In genomic region chr5:72453690-72454089, GRCm38 (mm10) we compare ENCODE assay signal across 17 mouse cellular contexts. TPM values are rescaled to one million over a fixed set of nuclear protein-coding genes. Genes with fewer than 3 reads are reported as not detected.
DNase-seq lines count a peak whose midpoint lies in the region; ATAC-seq lines count a peak whose summit lies in the region.
"Had no signal": no experiment of that assay in that cellular context is flagged by ENCODE, and none has a peak within 500 bp of the region (broad histone marks: within the 10 kb centered on the region; RNA-seq: fewer than 3 reads in every experiment).

No protein-coding gene starts in this region.

- no peaks in the 10 kb centered on the region for H3K27me3 ChIP-seq in heart, embryonic 15.5 days
- H3K27me3 ChIP-seq: embryonic facial prominence, embryonic 13.5 days; kidney, embryonic 15.5 days had no signal

- 0 out of 2 replicates have a peak, but pooled peaks cover 2% of the 10 kb centered on the region for H3K4me1 ChIP-seq in heart, embryonic 15.5 days (replicated peaks)
- H3K4me1 ChIP-seq: kidney, embryonic 15.5 days had no signal

- WGBS in heart, embryonic 15.5 days: 32% methylated on average over 2 of the region's 2 CpGs

- no peak overlapping the region for H3K4me3 ChIP-seq in heart, embryonic 15.5 days
- H3K4me3 ChIP-seq: embryonic facial prominence, embryonic 13.5 days; kidney, embryonic 15.5 days; layer of hippocampus, adult 2 months had no signal

- H3K9ac ChIP-seq in heart, embryonic 15.5 days: no peak overlapping the region
- H3K9ac ChIP-seq: embryonic facial prominence, embryonic 13.5 days; kidney, embryonic 15.5 days; lung, embryonic 14.5 days had no signal

- no peaks in the 10 kb centered on the region for H3K36me3 ChIP-seq in heart, embryonic 15.5 days
- H3K36me3 ChIP-seq: embryonic facial prominence, embryonic 13.5 days; kidney, embryonic 15.5 days had no signal

- peak overlapping the region; percentile 18 for H3K27ac ChIP-seq in heart, embryonic 15.5 days
- H3K27ac ChIP-seq: embryonic facial prominence, embryonic 13.5 days; kidney, embryonic 15.5 days; layer of hippocampus, adult 2 months; macrophage had no signal

- no peak for DNase-seq in heart, postnatal 25 days (ENCODE audit: low spot score)
- DNase-seq in adipocyte (ENCODE audit: low spot score): peak; percentile 14
- DNase-seq in cerebellum, adult 11-12 months: peak; percentile 34
- DNase-seq in cerebellum, postnatal 36 days: peak; percentile 53 to 59
- DNase-seq in gastrocnemius, adult 8-10 months (ENCODE audit: low spot score in 2 of 2): no peak
- DNase-seq in kidney, postnatal 4 days: no peak
- DNase-seq: liver; lung, embryonic 14.5 days; right cerebral cortex, postnatal 4 days had no signal

- H3K4me2 ChIP-seq in heart, embryonic 15.5 days: no peak overlapping the region
- H3K4me2 ChIP-seq: embryonic facial prominence, embryonic 13.5 days; kidney, embryonic 15.5 days; lung, embryonic 14.5 days had no signal

- ATAC-seq in heart, embryonic 15.5 days (replicated peaks; ENCODE audit: insufficient number of reproducible peaks, insufficient read depth, low FRiP score, low read depth): no peak
- ATAC-seq: inflammation-experienced regulatory T-cells, adult 6 months; midbrain, embryonic 16.5 days had no signal

- intact Hi-C loops in heart, postnatal 25 days (cut with DNase I): loop anchor here (5.0 kb wide), 1 partner anchor 49 kb away; the partner anchor contains the start of gene Corin

- H3K9me3 ChIP-seq in heart, embryonic 15.5 days (replicated peaks): no peaks in the 10 kb centered on the region
- H3K9me3 ChIP-seq: embryonic facial prominence, embryonic 13.5 days; kidney, embryonic 15.5 days had no signal

RNA-seq across cellular contexts. Expression of gene Corin, which starts 50.6 kb away (rescaled TPM):
- 38.6 and 39.2 TPM in 2 replicates for polyA plus RNA-seq in heart, embryonic 15.5 days (2015; fragmentation: Nextera tagmentation; extraction: Ambion mirVana)
- 100 to 1,000 TPM; 116 to 139 TPM for total RNA-seq in heart, postnatal 25 days (2021)
- total RNA-seq in gastrocnemius, adult 8-10 months (2022): under 1 TPM; 0.05 to 0.27 (median 0.15) TPM
- total RNA-seq: hematopoietic stem cell, adult 5-6 weeks had no signal
- polyA plus RNA-seq: macrophage had no signal

Comparison
In these comparisons a context has a peak if more than half of its experiments do, and no peak if none do; other contexts are left out.
1. DNase-seq: peak in adipocyte (single experiment), cerebellum, adult 11-12 months (single experiment) and cerebellum, postnatal 36 days (2 of 2); none in heart, postnatal 25 days (single experiment), gastrocnemius, adult 8-10 months (0 of 2) and kidney, postnatal 4 days (0 of 2).
2. RNA of gene Corin, which starts 50.6 kb away (total RNA-seq): 116 to 139 TPM in heart, postnatal 25 days; 0.05 to 0.27 TPM in gastrocnemius, adult 8-10 months; every median in the first group is over 10 times any median in the second.